ENCODE assay signal across 8 mouse cellular contexts in the genomic region with DNA sequence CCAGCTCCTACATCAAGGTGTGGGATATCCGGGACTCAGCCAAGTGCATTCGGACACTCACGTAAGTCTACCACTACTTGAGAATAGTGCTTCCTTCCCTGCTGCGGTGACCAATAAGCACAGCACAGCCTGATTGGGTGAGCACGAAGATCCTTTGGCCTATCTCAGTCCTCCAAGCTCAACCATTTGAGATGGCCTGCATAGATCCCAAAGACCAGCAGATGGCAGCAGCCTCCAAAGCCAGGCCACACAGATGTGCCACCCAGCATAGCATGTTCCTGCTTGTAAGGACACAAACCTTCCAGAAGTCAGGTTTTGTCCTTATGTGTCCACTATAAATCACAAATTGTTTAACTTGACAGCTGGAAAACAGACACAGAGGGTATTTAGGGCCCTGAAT. TPM values are rescaled to one million over a fixed set of nuclear protein-coding genes. Genes with fewer than 3 reads are reported as not detected.
DNase-seq lines count a peak whose midpoint lies in the region; ATAC-seq and TF ChIP-seq lines count a peak whose summit lies in the region.

No protein-coding gene starts in this region.

- no peak overlapping the region for H3K4me2 ChIP-seq in forebrain, embryonic 12.5 days
- H3K4me2 ChIP-seq in liver, postnatal 0 days (ENCODE audit: low read depth, low read length): no peak overlapping the region
- no peak overlapping the region for H3K4me2 ChIP-seq in neural tube, embryonic 15.5 days

- intact Hi-C loops in heart, postnatal 10 days (cut with DNase I): loop anchor here (1.0 to 2.0 kb wide), 3 partner anchors 42 to 351 kb away; a partner anchor contains a TSS

- 9% methylated on average over 5 of the region's 5 CpGs for WGBS in forebrain, embryonic 12.5 days
- 23% methylated on average over 5 of the region's 5 CpGs for WGBS in liver, postnatal 0 days (ENCODE audit: insufficient replicate concordance)
- WGBS in neural tube, embryonic 15.5 days: 8% methylated on average over 5 of the region's 5 CpGs

- H3K27me3 ChIP-seq in forebrain, embryonic 12.5 days: 0 out of 2 replicates have a peak, but pooled peaks cover 6% of the 10 kb centered on the region
- H3K27me3 ChIP-seq in liver, postnatal 0 days (ENCODE audit: insufficient read depth, low read length): no peaks in the 10 kb centered on the region
- H3K27me3 ChIP-seq in neural tube, embryonic 15.5 days (replicated peaks): no peaks in the 10 kb centered on the region

- H3K4me3 ChIP-seq in forebrain, embryonic 12.5 days (replicated peaks): no peak overlapping the region
- H3K4me3 ChIP-seq in liver, postnatal 0 days (ENCODE audit: low read depth, low read length): no peak overlapping the region
- H3K4me3 ChIP-seq in neural tube, embryonic 15.5 days (replicated peaks): no peak overlapping the region

- H3K36me3 ChIP-seq in forebrain, embryonic 12.5 days (replicated peaks): peaks cover 75% of the 10 kb centered on the region
- H3K36me3 ChIP-seq in liver, postnatal 0 days (replicated peaks; ENCODE audit: insufficient read depth, low read length): peaks cover 4% of the 10 kb centered on the region; the same call in 1 of the 2 replicates
- H3K36me3 ChIP-seq in neural tube, embryonic 15.5 days: peaks cover 74% of the 10 kb centered on the region

- TF ChIP-seq CTCF in liver, postnatal 0 days (IDR thresholded peaks at IDR 0.05; ENCODE audit: low read depth): peak; percentile 96

- no peaks in the 10 kb centered on the region for H3K9me3 ChIP-seq in forebrain, embryonic 12.5 days
- no peaks in the 10 kb centered on the region for H3K9me3 ChIP-seq in liver, postnatal 0 days (ENCODE audit: low read length)
- no peaks in the 10 kb centered on the region for H3K9me3 ChIP-seq in neural tube, embryonic 15.5 days (replicated peaks)

- peak; percentile 66 for ATAC-seq in forebrain, embryonic 12.5 days (ENCODE audit: low FRiP score)
- ATAC-seq in liver, postnatal 0 days: peak; percentile 79
- peak; percentile 76; the same call in 1 of the 2 replicates for ATAC-seq in neural tube, embryonic 15.5 days (ENCODE audit: low FRiP score)

- peak; percentile 46 for DNase-seq in MEL-GATA-1-ER (ENCODE audit: extremely low read depth, low read depth)
- peak; percentile 73 for DNase-seq in c-Kit-positive CD71-positive TER-119-positive erythroid progenitor cells, embryonic 14.5 days (ENCODE audit: low spot score)
- peak; percentile 83 to 86 for DNase-seq in heart, postnatal 10 days
- DNase-seq in kidney, postnatal 36 days: peak; percentile 82 to 85
- peak; percentile 80 for DNase-seq in liver, postnatal 0 days
- peak; percentile 79 for DNase-seq in thymus, postnatal 0 days (ENCODE audit: low spot score)

- peaks cover 31% of the 10 kb centered on the region for H3K4me1 ChIP-seq in forebrain, embryonic 12.5 days
- peaks cover 3% of the 10 kb centered on the region; the same call in 1 of the 2 replicates for H3K4me1 ChIP-seq in liver, postnatal 0 days (ENCODE audit: insufficient read depth)
- peaks cover 10% of the 10 kb centered on the region for H3K4me1 ChIP-seq in neural tube, embryonic 15.5 days

- TF ChIP-seq EP300 in liver, postnatal 0 days (IDR thresholded peaks at IDR 0.05; ENCODE audit: low read depth): no peak

- no peak overlapping the region for H3K27ac ChIP-seq in forebrain, embryonic 12.5 days
- H3K27ac ChIP-seq in liver, postnatal 0 days (ENCODE audit: low read depth): no peak overlapping the region
- H3K27ac ChIP-seq in neural tube, embryonic 15.5 days (replicated peaks): no peak overlapping the region

- no peak overlapping the region for H3K9ac ChIP-seq in forebrain, embryonic 12.5 days
- no peak overlapping the region for H3K9ac ChIP-seq in liver, postnatal 0 days (replicated peaks)
- H3K9ac ChIP-seq in neural tube, embryonic 15.5 days (replicated peaks): no peak overlapping the region

RNA-seq across cellular contexts. Expression of a gene that starts 38.9 kb away (rescaled TPM):
- polyA plus RNA-seq in forebrain, embryonic 12.5 days (2016; fragmentation: Nextera tagmentation; extraction: Ambion mirVana): 45.7 and 47.7 TPM in 2 replicates
- total RNA-seq in heart, postnatal 10 days (2021): 1 to 10 TPM; 1.3 to 1.6 TPM
- polyA plus RNA-seq in liver, postnatal 0 days (2015; fragmentation: Nextera tagmentation; extraction: Ambion mirVana): 0.91 and 1.1 TPM in 2 replicates
- polyA plus RNA-seq in neural tube, embryonic 15.5 days (2015; fragmentation: Nextera tagmentation; extraction: Ambion mirVana): 32.3 and 37.1 TPM in 2 replicates
- polyA plus RNA-seq in thymus, postnatal 0 days (2015; fragmentation: Nextera tagmentation; extraction: Ambion mirVana): 14.8 and 20.3 TPM in 2 replicates

RNA-seq across cellular contexts. Expression of a gene that starts 42.5 kb away (rescaled TPM):
- polyA plus RNA-seq in forebrain, embryonic 12.5 days (2016; fragmentation: Nextera tagmentation; extraction: Ambion mirVana): 0.20 TPM in 1 of 2 replicates, not detected in the other
- total RNA-seq in heart, postnatal 10 days (2021): not detected
- polyA plus RNA-seq in liver, postnatal 0 days (2015; fragmentation: Nextera tagmentation; extraction: Ambion mirVana): not detected in 2 replicates
- polyA plus RNA-seq in neural tube, embryonic 15.5 days (2015; fragmentation: Nextera tagmentation; extraction: Ambion mirVana): not detected in 2 replicates
- 0.05 and 0.46 TPM in 2 replicates for polyA plus RNA-seq in thymus, postnatal 0 days (2015; fragmentation: Nextera tagmentation; extraction: Ambion mirVana)
